15 mouse cellular contexts compared by ENCODE assay signal in genomic region chr12:16865871-16866270, GRCm38 (mm10). TPM values are rescaled to one million over a fixed set of nuclear protein-coding genes. Genes with fewer than 3 reads are reported as not detected.
DNase-seq lines count a peak whose midpoint lies in the region; ATAC-seq lines count a peak whose summit lies in the region.
"Had no signal": no experiment of that assay in that cellular context is flagged by ENCODE, and none has a peak within 500 bp of the region (broad histone marks: within the 10 kb centered on the region; RNA-seq: fewer than 3 reads in every experiment).

No protein-coding gene starts in this region.

- DNase-seq in heart, adult 9 months (ENCODE audit: low spot score in 2 of 2): no peak
- peak; percentile 79 for DNase-seq in midbrain, embryonic 11.5 days (ENCODE audit: low spot score, missing footprints)
- DNase-seq in lung, postnatal 10 days: peak; percentile 56
- DNase-seq in thymus, adult 18-20 months: no peak
- DNase-seq in hindbrain, embryonic 10.5 days (ENCODE audit: low spot score): no peak
- DNase-seq in urinary bladder, postnatal 36 days (ENCODE audit: low spot score in 2 of 2): no peak
- DNase-seq: adrenal gland, postnatal 36 days; cerebellum, postnatal 25 days; gastrocnemius, postnatal 25 days; layer of hippocampus, postnatal 36 days had no signal

- H3K9ac ChIP-seq in heart, embryonic 14.5 days (ENCODE audit: low read length): no peak overlapping the region
- no peak overlapping the region for H3K9ac ChIP-seq in midbrain, embryonic 11.5 days (ENCODE audit: low read length)
- H3K9ac ChIP-seq in midbrain, embryonic 15.5 days: no peak overlapping the region
- H3K9ac ChIP-seq: limb, embryonic 12.5 days had no signal

- H3K9me3 ChIP-seq in heart, embryonic 14.5 days (ENCODE audit: control insufficient read depth, low read length): no peaks in the 10 kb centered on the region
- H3K9me3 ChIP-seq in midbrain, embryonic 11.5 days (ENCODE audit: control insufficient read depth, low read length): no peaks in the 10 kb centered on the region
- H3K9me3 ChIP-seq in midbrain, embryonic 15.5 days: no peaks in the 10 kb centered on the region
- no peaks in the 10 kb centered on the region for H3K9me3 ChIP-seq in hindbrain, embryonic 10.5 days

- H3K4me1 ChIP-seq in heart, embryonic 14.5 days (ENCODE audit: control insufficient read depth in 2 of 2, insufficient read depth in 2 of 2, low read length in 2 of 2): peaks cover 30 to 41% of the 10 kb centered on the region in 2 experiments
- H3K4me1 ChIP-seq in midbrain, embryonic 11.5 days (ENCODE audit: control insufficient read depth, insufficient read depth, low read length): peaks cover 7% of the 10 kb centered on the region
- H3K4me1 ChIP-seq in midbrain, embryonic 15.5 days: no peaks in the 10 kb centered on the region
- peaks cover 28% of the 10 kb centered on the region for H3K4me1 ChIP-seq in hindbrain, embryonic 10.5 days (replicated peaks)

- no peaks in the 10 kb centered on the region for H3K27me3 ChIP-seq in heart, embryonic 14.5 days (ENCODE audit: control insufficient read depth, insufficient read depth, low read length)
- H3K27me3 ChIP-seq in midbrain, embryonic 11.5 days (ENCODE audit: control insufficient read depth, insufficient read depth, low read length): no peaks in the 10 kb centered on the region
- no peaks in the 10 kb centered on the region for H3K27me3 ChIP-seq in midbrain, embryonic 15.5 days (replicated peaks)
- H3K27me3 ChIP-seq in hindbrain, embryonic 10.5 days (ENCODE audit: insufficient read depth, poor library complexity, severe bottlenecking): no peaks in the 10 kb centered on the region
- H3K27me3 ChIP-seq: limb, embryonic 12.5 days had no signal

- H3K36me3 ChIP-seq in heart, embryonic 14.5 days (ENCODE audit: control insufficient read depth, insufficient read depth, low read length): no peaks in the 10 kb centered on the region
- H3K36me3 ChIP-seq in midbrain, embryonic 11.5 days (ENCODE audit: control insufficient read depth, insufficient read depth, low read length): no peaks in the 10 kb centered on the region
- H3K36me3 ChIP-seq in midbrain, embryonic 15.5 days (replicated peaks): no peaks in the 10 kb centered on the region
- H3K36me3 ChIP-seq in hindbrain, embryonic 10.5 days: no peaks in the 10 kb centered on the region
- H3K36me3 ChIP-seq: limb, embryonic 12.5 days had no signal

- no peak overlapping the region for H3K4me3 ChIP-seq in heart, embryonic 14.5 days (ENCODE audit: control insufficient read depth in 1 of 2, insufficient read depth in 1 of 2, low read depth in 1 of 2, low read length in 2 of 2)
- H3K4me3 ChIP-seq in midbrain, embryonic 11.5 days (ENCODE audit: low read depth, low read length): no peak overlapping the region
- no peak overlapping the region for H3K4me3 ChIP-seq in midbrain, embryonic 15.5 days
- H3K4me3 ChIP-seq in hindbrain, embryonic 10.5 days: no peak overlapping the region
- H3K4me3 ChIP-seq: limb, embryonic 12.5 days had no signal

- 45% methylated on average over 3 of the region's 3 CpGs for WGBS in heart, embryonic 14.5 days
- WGBS in midbrain, embryonic 11.5 days: 84% methylated on average over 3 of the region's 3 CpGs
- 80% methylated on average over 3 of the region's 3 CpGs for WGBS in midbrain, embryonic 15.5 days
- WGBS in hindbrain, embryonic 10.5 days: 70% methylated on average over 3 of the region's 3 CpGs

- ATAC-seq in heart, embryonic 14.5 days (ENCODE audit: insufficient number of reproducible peaks, insufficient read depth, low FRiP score, low read depth): 0 out of 2 replicates have a peak, but pooled peaks have one; percentile 46
- ATAC-seq in midbrain, embryonic 11.5 days (ENCODE audit: low FRiP score): no peak
- no peak for ATAC-seq in midbrain, embryonic 15.5 days (replicated peaks)
- ATAC-seq: activated CD4-positive, CD25-positive, alpha-beta regulatory T cell, adult 4 months; hindbrain, postnatal 0 days had no signal

- H3K4me2 ChIP-seq in heart, embryonic 14.5 days (ENCODE audit: low read length): no peak overlapping the region
- H3K4me2 ChIP-seq in midbrain, embryonic 11.5 days: no peak overlapping the region
- no peak overlapping the region for H3K4me2 ChIP-seq in midbrain, embryonic 15.5 days
- H3K4me2 ChIP-seq: limb, embryonic 12.5 days had no signal

- peak overlapping the region; percentile 70 to 74 for H3K27ac ChIP-seq in heart, embryonic 14.5 days (replicated peaks in 1 of 2; ENCODE audit: control insufficient read depth in 1 of 2, insufficient read depth in 1 of 2, low read depth in 2 of 2, low read length in 2 of 2)
- no peak overlapping the region for H3K27ac ChIP-seq in midbrain, embryonic 11.5 days (ENCODE audit: low read depth, low read length)
- H3K27ac ChIP-seq in midbrain, embryonic 15.5 days: no peak overlapping the region
- H3K27ac ChIP-seq in hindbrain, embryonic 10.5 days: no peak overlapping the region
- H3K27ac ChIP-seq: hindbrain, postnatal 0 days; limb, embryonic 12.5 days had no signal

RNA-seq across cellular contexts. Expression of gene Rock2, which starts 28.8 kb away (rescaled TPM):
- 24.8 and 26.7 TPM in 2 replicates for polyA plus RNA-seq in heart, embryonic 14.5 days (2014; fragmentation: Nextera tagmentation; extraction: Ambion mirVana)
- 14.4 and 14.9 TPM in 2 replicates for polyA plus RNA-seq in midbrain, embryonic 11.5 days (2014; fragmentation: Nextera tagmentation; extraction: Ambion mirVana)
- polyA plus RNA-seq in midbrain, embryonic 15.5 days (2015; fragmentation: Nextera tagmentation; extraction: Ambion mirVana): 14.9 and 15.6 TPM in 2 replicates
- 9.0 and 12.0 TPM in 2 replicates for polyA plus RNA-seq in hindbrain, embryonic 10.5 days (2016; fragmentation: Nextera tagmentation; extraction: Ambion mirVana)

RNA-seq across cellular contexts. Expression of gene E2f6, which starts 55.1 kb away (rescaled TPM):
- 51.3 and 57.3 TPM in 2 replicates for polyA plus RNA-seq in heart, embryonic 14.5 days (2014; fragmentation: Nextera tagmentation; extraction: Ambion mirVana)
- 83.8 and 85.1 TPM in 2 replicates for polyA plus RNA-seq in midbrain, embryonic 11.5 days (2014; fragmentation: Nextera tagmentation; extraction: Ambion mirVana)
- 29.8 and 30.1 TPM in 2 replicates for polyA plus RNA-seq in midbrain, embryonic 15.5 days (2015; fragmentation: Nextera tagmentation; extraction: Ambion mirVana)
- 65.4 TPM in 2 replicates for polyA plus RNA-seq in hindbrain, embryonic 10.5 days (2016; fragmentation: Nextera tagmentation; extraction: Ambion mirVana)

Comparison
In these comparisons a context has a peak if more than half of its experiments do, and no peak if none do; other contexts are left out.
1. H3K27ac ChIP-seq: peak in heart, embryonic 14.5 days (2 of 2); none in midbrain, embryonic 11.5 days (single experiment), midbrain, embryonic 15.5 days (single experiment) and hindbrain, embryonic 10.5 days (single experiment).
2. DNase-seq: peak in midbrain, embryonic 11.5 days (single experiment) and lung, postnatal 10 days (single experiment); none in heart, adult 9 months (0 of 2), thymus, adult 18-20 months (0 of 2), hindbrain, embryonic 10.5 days (single experiment) and urinary bladder, postnatal 36 days (0 of 2).